Mouse (Mus musculus) spleen, adult 2 months (tissue): ENCODE data around the gene Dnah8. TPM values are rescaled to one million over a fixed set of nuclear protein-coding genes. Genes with fewer than 3 reads are reported as not detected.

ENCODE experiments used
- DNase-seq, 2 experiments: peaks; one replicate each; pipeline versions ENCODE4 v3.0.0 to v3.0.0-alpha.2; 2012 to 2021; ENCODE audit warnings: low spot score in 2 of 2, low read depth in 1 of 2
- H3K27ac ChIP-seq: fragments of 200-500 bp; 2 replicates; pipeline ENCODE4 v1.5.1; 2012; ENCODE audit warnings: low read length, inconsistent platforms; ENCODE audit not compliant: insufficient read depth
- H3K27me3 ChIP-seq: fragments of 200-500 bp; 2 replicates; pipeline ENCODE4 v1.6.1; 2012; ENCODE audit warnings: mild to moderate bottlenecking, moderate library complexity, low read length, inconsistent platforms; ENCODE audit not compliant: control insufficient read depth, insufficient read depth
- H3K36me3 ChIP-seq: fragments of 200-500 bp; 2 replicates; pipeline ENCODE4 v1.6.1; 2012; ENCODE audit warnings: mild to moderate bottlenecking, low read length, inconsistent platforms; ENCODE audit not compliant: control insufficient read depth, insufficient read depth
- H3K4me1 ChIP-seq: fragments of 200-500 bp; 2 replicates; pipeline ENCODE4 v1.6.1; 2011; ENCODE audit warnings: inconsistent platforms; ENCODE audit not compliant: control insufficient read depth, insufficient read depth, insufficient read length
- H3K4me3 ChIP-seq: fragments of 200-500 bp; 2 replicates; pipeline ENCODE4 v1.5.1; 2011; ENCODE audit warnings: mild to moderate bottlenecking, inconsistent platforms; ENCODE audit not compliant: insufficient read depth, insufficient read length; ENCODE audit errors: extremely low read depth
- CTCF ChIP-seq: fragments of 200-500 bp; IDR thresholded peaks from 2 replicates; pipeline ENCODE4 v1.5.1; 2011; ENCODE audit warnings: mild to moderate bottlenecking, inconsistent platforms; ENCODE audit not compliant: insufficient read depth, insufficient read length, insufficient replicate concordance; ENCODE audit errors: extremely low read depth
- POLR2A ChIP-seq: fragments of 200-500 bp; IDR thresholded peaks from 2 replicates; pipeline ENCODE4 v1.6.1; 2011; ENCODE audit warnings: low read depth, low read length, inconsistent platforms
- whole genome bisulfite sequencing: fragments of 180-500 bp; shearing (Covaris S2); methylation state at CpG from one replicate; pipeline ENCODE4 v1.1.7; 2018; 5-methylcytosine and 5-hydroxymethylcytosine counted together
- polyA plus RNA-seq: library from polyadenylated mRNA; depleted of rRNA; stranded (reverse); fragments of >200 nt; gene quantifications from 2 replicates; pipeline ENCODE4 v1.2.3, GENCODE M21; 2012

Dnah8 gene
- polyA plus RNA-seq, 1 experiment: 10.2 TPM

DNA sequence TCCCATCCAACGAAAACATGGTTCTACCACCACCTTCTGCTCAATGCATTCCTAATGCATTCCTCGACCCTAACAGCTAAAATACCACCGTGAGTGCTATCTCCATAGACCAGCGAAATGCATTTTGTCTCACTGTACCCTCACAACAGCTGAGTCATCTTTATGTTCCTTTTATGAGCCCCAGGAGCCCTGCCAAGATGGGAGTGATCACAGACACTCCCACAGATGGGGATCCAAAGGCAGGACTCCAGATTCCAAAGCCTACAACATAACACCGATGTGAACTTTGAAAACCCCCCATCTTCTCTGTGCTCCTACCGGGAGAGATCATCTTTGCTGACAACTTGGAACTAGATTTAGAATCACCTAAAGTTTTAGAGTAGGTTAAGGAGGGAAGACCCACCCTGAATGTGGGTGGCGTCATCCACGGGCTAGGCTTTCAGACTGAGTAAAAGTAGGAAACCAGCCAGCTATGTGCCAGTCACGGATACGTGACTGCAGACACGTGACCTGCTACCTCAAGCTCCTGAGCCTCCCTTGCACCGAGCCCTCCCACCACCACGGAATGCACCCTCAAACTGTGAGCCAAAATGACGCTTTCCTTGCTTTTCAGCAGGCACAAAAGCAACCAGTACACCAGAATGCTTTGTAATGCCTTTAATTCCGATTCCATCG lies 14.7 kb upstream of the Dnah8 start:
- DNase-seq: no peak
- no peak overlapping the region for H3K4me3 ChIP-seq

DNA sequence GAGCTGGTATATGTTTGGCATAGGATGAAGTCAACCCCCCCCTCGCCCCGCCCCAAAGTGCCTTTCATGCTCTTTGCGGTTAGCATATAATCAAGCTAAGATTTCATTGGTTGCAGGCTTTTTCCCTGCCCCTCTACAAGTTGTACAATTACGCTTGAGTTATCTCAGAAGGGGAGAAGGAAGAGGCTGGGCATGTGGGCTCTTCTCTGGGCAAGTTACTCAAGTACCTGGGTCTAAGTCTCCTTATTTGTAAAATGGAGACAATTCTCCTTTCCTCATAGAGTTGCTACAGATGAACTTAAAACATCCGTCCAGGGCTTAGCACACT lies 14.2 kb upstream of the Dnah8 start:
- Histone ChIP-seq H3K4me1 (no peaks in the 10 kb centered on the region; the same call in 1 of the 2 replicates), H3K27ac (no peak overlapping the region), H3K4me3 (no peak overlapping the region), H3K27me3 (no peaks in the 10 kb centered on the region), H3K36me3 (no peaks in the 10 kb centered on the region)
- no peak for DNase-seq
- no peak for TF ChIP-seq POLR2A
- TF ChIP-seq CTCF: no peak
- WGBS: 88% methylated on average over 5 of the region's 5 CpGs

More for the DNA sequence above, 14.7 kb upstream of the Dnah8 start:
- no peak for TF ChIP-seq POLR2A
- TF ChIP-seq CTCF: no peak
- Histone ChIP-seq H3K27ac (no peak overlapping the region), H3K36me3 (no peaks in the 10 kb centered on the region), H3K4me1 (no peaks in the 10 kb centered on the region; the same call in 1 of the 2 replicates), H3K27me3 (no peaks in the 10 kb centered on the region)
- WGBS: 81% methylated on average over 16 of the region's 16 CpGs

DNA sequence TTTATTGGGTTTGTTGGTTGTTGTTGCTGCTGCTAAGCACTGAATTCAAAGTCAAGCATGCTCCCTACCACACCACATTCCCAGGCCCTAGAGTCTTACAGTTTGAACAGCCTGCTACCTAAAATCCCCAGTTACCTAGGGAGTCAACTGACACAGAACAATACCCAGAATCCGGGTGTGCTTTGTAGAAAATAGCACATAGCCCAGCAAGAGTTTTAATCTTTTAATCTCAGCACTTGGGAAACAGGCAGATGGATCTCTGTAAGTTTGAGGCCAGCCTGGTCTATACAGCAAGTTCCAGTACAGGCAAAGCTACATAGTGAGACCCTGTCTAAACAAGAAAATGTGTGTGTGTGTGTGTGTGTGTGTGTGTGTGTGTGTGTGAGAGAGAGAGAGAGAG lies 13.4 kb upstream of the Dnah8 start:
- 82% methylated on average over 1 of the region's 1 CpGs for WGBS
- no peak for DNase-seq
- Histone ChIP-seq H3K36me3 (no peaks in the 10 kb centered on the region), H3K27me3 (no peaks in the 10 kb centered on the region), H3K4me1 (no peaks in the 10 kb centered on the region; the same call in 1 of the 2 replicates), H3K4me3 (no peak overlapping the region), H3K27ac (no peak overlapping the region)
- TF ChIP-seq CTCF: no peak
- no peak for TF ChIP-seq POLR2A

DNA sequence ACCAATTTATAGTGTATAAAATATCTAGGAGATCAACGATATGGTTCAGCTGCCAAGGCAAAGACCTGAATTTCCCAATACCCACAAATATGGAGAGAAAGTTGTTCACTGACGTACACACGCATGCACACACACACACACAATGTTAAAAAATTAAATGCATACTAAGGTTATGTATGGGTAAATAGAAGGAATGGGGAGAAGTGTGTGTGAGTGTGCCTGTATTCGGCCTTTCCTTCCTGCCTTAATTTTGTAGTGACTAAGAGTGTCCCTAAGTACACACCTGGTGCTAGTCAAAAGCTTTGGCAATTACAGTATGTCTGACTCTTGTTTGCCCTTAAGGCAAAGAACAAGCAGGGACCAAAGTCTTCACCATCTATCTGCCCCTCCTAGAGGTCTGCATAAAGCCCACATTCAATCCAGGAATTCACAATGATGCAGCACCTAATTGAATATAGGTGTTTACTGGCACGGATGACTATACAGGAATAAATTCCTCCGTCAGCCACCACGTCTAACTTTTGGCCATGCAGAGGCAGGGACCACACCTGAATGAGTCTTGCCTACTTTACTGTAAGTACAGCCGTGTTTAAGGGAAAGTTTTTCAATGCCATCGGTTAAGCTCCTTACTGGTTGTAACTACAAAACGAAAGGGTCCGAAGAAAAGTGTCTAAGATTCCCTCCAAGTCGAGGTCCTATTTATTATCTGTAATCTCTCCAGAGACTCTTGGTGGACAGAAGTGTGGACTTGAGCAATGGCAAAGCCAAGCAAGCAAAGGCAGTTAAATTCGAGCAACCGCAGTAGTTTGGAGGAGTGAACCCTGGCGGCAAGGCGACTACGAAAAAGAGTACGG lies 12.7 kb upstream of the Dnah8 start:
- 22% methylated on average over 18 of the region's 18 CpGs for WGBS

DNA sequence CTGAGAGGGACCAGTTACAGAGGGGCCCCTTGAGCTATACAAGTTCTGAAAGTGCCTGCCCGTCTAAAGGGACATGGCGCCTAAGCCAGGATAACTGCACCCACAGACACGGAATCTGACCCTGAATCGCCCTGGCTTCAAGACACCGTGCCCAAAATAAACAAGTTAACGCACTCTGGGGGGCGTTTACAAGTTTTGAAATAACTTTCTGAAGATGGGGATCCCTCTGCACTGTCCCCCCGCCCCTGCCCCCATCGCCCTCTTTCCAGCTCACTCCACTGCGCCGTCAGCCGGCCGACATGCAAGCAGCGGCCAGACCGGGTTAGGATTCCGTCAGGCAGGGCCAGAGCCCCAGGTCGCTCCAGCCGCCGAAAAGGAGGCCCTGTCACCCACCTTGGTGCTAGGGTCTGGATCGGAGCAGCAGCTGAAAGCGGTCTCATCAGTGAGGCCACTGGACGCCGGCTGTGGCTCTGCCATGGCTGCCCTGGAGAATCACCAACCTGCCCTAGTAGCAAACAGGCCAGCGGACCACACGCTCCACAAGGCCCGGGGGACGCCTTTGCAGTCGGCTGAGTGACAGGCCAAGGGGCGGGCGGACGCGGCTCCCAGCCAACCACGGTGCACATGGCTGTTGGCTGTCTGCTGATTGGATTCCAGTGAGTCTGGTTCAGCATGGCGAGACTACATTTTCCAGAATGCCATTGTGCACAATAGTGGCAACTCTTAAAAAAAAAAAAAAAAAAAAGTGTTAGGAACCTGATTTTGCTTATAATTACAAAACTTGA lies 11.9 kb upstream of the Dnah8 start:
- WGBS: under 1% methylated on average over 34 of the region's 34 CpGs

More for the DNA sequence above, 12.7 kb upstream of the Dnah8 start:
- H3K4me1 ChIP-seq: no peaks in the 10 kb centered on the region; the same call in 1 of the 2 replicates
- H3K27me3 ChIP-seq: no peaks in the 10 kb centered on the region
- no peak for DNase-seq
- H3K27ac ChIP-seq: peak overlapping the region; percentile 81; the same call in 1 of the 2 replicates
- no peaks in the 10 kb centered on the region for H3K36me3 ChIP-seq
- H3K4me3 ChIP-seq: peak overlapping the region; percentile 81
- TF ChIP-seq POLR2A (no peak), CTCF (no peak)

DNA sequence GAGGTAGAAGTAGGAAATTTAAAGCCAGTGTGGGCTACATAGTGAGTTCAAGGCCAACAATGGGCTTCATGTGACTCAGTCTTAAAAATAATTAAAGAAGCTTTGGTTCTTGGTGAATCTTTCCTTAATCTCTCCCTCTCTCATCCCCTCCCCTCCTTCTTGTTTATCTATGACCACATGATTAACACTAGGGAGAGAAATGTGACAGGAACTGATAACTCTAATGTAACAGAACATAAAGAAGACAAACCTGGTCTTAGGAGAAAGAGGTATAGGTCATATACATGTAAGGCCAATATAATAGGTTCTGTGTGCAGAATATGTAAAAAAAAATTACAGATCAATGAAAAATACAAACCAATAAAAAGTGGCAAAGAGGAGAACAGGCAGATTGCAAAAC lies 10.8 kb upstream of the Dnah8 start:
- Histone ChIP-seq H3K27me3 (no peaks in the 10 kb centered on the region), H3K4me1 (no peaks in the 10 kb centered on the region; the same call in 1 of the 2 replicates), H3K4me3 (no peak overlapping the region), H3K27ac (no peak overlapping the region), H3K36me3 (no peaks in the 10 kb centered on the region)
- DNase-seq: no peak
- TF ChIP-seq POLR2A (no peak), CTCF (no peak)

More for the DNA sequence above, 11.9 kb upstream of the Dnah8 start:
- no peaks in the 10 kb centered on the region; the same call in 1 of the 2 replicates for H3K4me1 ChIP-seq
- H3K36me3 ChIP-seq: no peaks in the 10 kb centered on the region
- peak overlapping the region; percentile 81 for H3K4me3 ChIP-seq
- peak overlapping the region; percentile 81 for H3K27ac ChIP-seq
- TF ChIP-seq CTCF (no peak), POLR2A (peak; percentile 43)
- peak; percentile 78 to 100 for DNase-seq
- H3K27me3 ChIP-seq: no peaks in the 10 kb centered on the region

DNA sequence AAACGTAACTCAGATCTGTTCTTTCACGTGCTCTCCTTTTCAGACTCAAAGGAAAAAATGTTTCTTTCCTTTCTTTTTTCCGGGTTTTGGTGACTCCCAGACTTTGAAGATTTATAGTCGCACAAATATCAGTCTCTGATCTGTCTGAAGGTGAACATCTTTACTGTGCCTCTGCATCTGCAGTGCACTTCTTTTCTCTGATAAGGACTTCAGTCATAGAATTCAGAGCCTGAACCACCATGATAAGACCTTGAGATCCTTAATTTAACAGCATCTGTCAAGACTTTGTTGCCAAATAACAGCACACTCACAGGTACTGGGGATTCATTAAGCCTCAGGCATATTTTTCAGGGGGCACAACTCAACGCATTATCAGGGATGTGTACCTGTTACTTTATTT lies 8.0 kb upstream of the Dnah8 start:
- Histone ChIP-seq H3K4me1 (no peaks in the 10 kb centered on the region), H3K4me3 (no peak overlapping the region), H3K36me3 (no peaks in the 10 kb centered on the region), H3K27me3 (no peaks in the 10 kb centered on the region), H3K27ac (no peak overlapping the region)
- no peak for DNase-seq
- 83% methylated on average over 5 of the region's 5 CpGs for WGBS
- TF ChIP-seq POLR2A: no peak
- TF ChIP-seq CTCF: no peak
